ENCODE assay signal across 16 mouse cellular contexts in genomic region chr10:56599923-56600322, GRCm38 (mm10).
DNase-seq lines count a peak whose midpoint lies in the region; ATAC-seq and TF ChIP-seq lines count a peak whose summit lies in the region.
"Had no signal": no experiment of that assay in that cellular context is flagged by ENCODE, and none has a peak within 500 bp of the region (broad histone marks: within the 10 kb centered on the region; RNA-seq: fewer than 3 reads in every experiment).

No protein-coding gene starts in this region.

- DNase-seq in adrenal gland, adult (ENCODE audit: inconsistent age in 2 of 2, low spot score in 1 of 2), result peak; percentile 12 to 33
- no peak for DNase-seq in adrenal gland, adult 18-20 months (ENCODE audit: low spot score in 2 of 2)
- no peak for DNase-seq in heart, postnatal 0 days (ENCODE audit: low spot score)
- DNase-seq in heart, postnatal 36 days, result no peak
- peak; percentile 19 for DNase-seq in heart, postnatal 25 days (ENCODE audit: low spot score)
- peak; percentile 11 to 24 for DNase-seq in kidney, postnatal 4 days
- no peak for DNase-seq in urinary bladder, postnatal 10 days (ENCODE audit: low spot score)
- DNase-seq: adrenal gland, adult 8-10 months; cerebellum, postnatal 25 days had no signal

- no peaks in the 10 kb centered on the region for H3K9me3 ChIP-seq in heart, postnatal 0 days (replicated peaks; ENCODE audit: control insufficient read depth, low read length)
- no peaks in the 10 kb centered on the region for H3K9me3 ChIP-seq in hindbrain, embryonic 12.5 days (replicated peaks)
- H3K9me3 ChIP-seq: embryonic facial prominence, embryonic 12.5 days; forebrain, embryonic 10.5 days; heart, embryonic 13.5 days; lung, embryonic 15.5 days had no signal

- H3K4me2 ChIP-seq in heart, postnatal 0 days (ENCODE audit: low read depth, low read length), result no peak overlapping the region
- H3K4me2 ChIP-seq in hindbrain, embryonic 12.5 days (replicated peaks), result no peak overlapping the region
- H3K4me2 ChIP-seq: embryonic facial prominence, embryonic 12.5 days; heart, embryonic 13.5 days; lung, embryonic 15.5 days; midbrain, embryonic 11.5 days had no signal

- no peak overlapping the region for H3K9ac ChIP-seq in heart, postnatal 0 days (replicated peaks; ENCODE audit: low read depth, low read length)
- no peak overlapping the region for H3K9ac ChIP-seq in hindbrain, embryonic 12.5 days
- H3K9ac ChIP-seq: embryonic facial prominence, embryonic 12.5 days; heart, embryonic 13.5 days; lung, embryonic 15.5 days had no signal

- 0 out of 2 replicates have a peak, but pooled peaks have one; percentile 43 for TF ChIP-seq EP300 in heart, postnatal 0 days (IDR thresholded peaks at IDR 0.05; ENCODE audit: low read depth)

- TF ChIP-seq CTCF in heart, postnatal 0 days (IDR thresholded peaks at IDR 0.05; ENCODE audit: low read depth), result 0 out of 2 replicates have a peak, but pooled peaks have one; percentile 8

- no peaks in the 10 kb centered on the region for H3K27me3 ChIP-seq in heart, postnatal 0 days (ENCODE audit: control insufficient read depth, insufficient read depth, low read length)
- no peaks in the 10 kb centered on the region for H3K27me3 ChIP-seq in hindbrain, embryonic 12.5 days
- H3K27me3 ChIP-seq: embryonic facial prominence, embryonic 12.5 days; heart, embryonic 13.5 days; lung, embryonic 15.5 days had no signal

- no peak for ATAC-seq in heart, postnatal 0 days (ENCODE audit: insufficient read depth, low read depth)
- no peak for ATAC-seq in hindbrain, embryonic 12.5 days (ENCODE audit: low FRiP score)
- ATAC-seq: hindbrain, embryonic 16.5 days had no signal

- 0 out of 2 replicates have a peak, but pooled peaks cover 10% of the 10 kb centered on the region for H3K4me1 ChIP-seq in heart, postnatal 0 days (ENCODE audit: control insufficient read depth, insufficient read depth)
- no peaks in the 10 kb centered on the region for H3K4me1 ChIP-seq in hindbrain, embryonic 12.5 days
- H3K4me1 ChIP-seq: embryonic facial prominence, embryonic 12.5 days; forebrain, embryonic 10.5 days; lung, embryonic 15.5 days had no signal

- no peak overlapping the region for H3K4me3 ChIP-seq in heart, postnatal 0 days (ENCODE audit: low read depth, low read length)
- no peak overlapping the region for H3K4me3 ChIP-seq in hindbrain, embryonic 12.5 days
- H3K4me3 ChIP-seq: embryonic facial prominence, embryonic 12.5 days; forebrain, embryonic 10.5 days; heart, embryonic 13.5 days; lung, embryonic 15.5 days had no signal

- 57% methylated on average over 4 of the region's 4 CpGs for WGBS in heart, postnatal 0 days
- WGBS in hindbrain, embryonic 12.5 days, result 74% methylated on average over 4 of the region's 4 CpGs

- peak overlapping the region; percentile 36 for H3K27ac ChIP-seq in heart, postnatal 0 days (ENCODE audit: low read depth)
- no peak overlapping the region for H3K27ac ChIP-seq in hindbrain, embryonic 12.5 days
- H3K27ac ChIP-seq: embryonic facial prominence, embryonic 12.5 days; forebrain, embryonic 10.5 days; heart, embryonic 13.5 days; lung, embryonic 15.5 days had no signal

- H3K36me3 ChIP-seq in heart, postnatal 0 days (replicated peaks; ENCODE audit: control insufficient read depth, insufficient read depth, low read length), result no peaks in the 10 kb centered on the region
- no peaks in the 10 kb centered on the region for H3K36me3 ChIP-seq in hindbrain, embryonic 12.5 days
- H3K36me3 ChIP-seq: embryonic facial prominence, embryonic 12.5 days; forebrain, embryonic 10.5 days; heart, embryonic 13.5 days; lung, embryonic 15.5 days had no signal

- intact Hi-C loops in heart, postnatal 36 days (cut with DNase I), result loop anchor here (1.0 to 10.0 kb wide), 5 partner anchors 85 to 405 kb away; no protein-coding TSS in a partner anchor
- intact Hi-C loops in heart, postnatal 25 days (cut with DNase I), result loop anchor here (2.0 to 10.0 kb wide), 5 partner anchors 77 to 405 kb away; no protein-coding TSS in a partner anchor

Comparison
In these comparisons a context has a peak if more than half of its experiments do, and no peak if none do; other contexts are left out.
1. DNase-seq: peak in adrenal gland, adult (2 of 2), heart, postnatal 25 days (single experiment) and kidney, postnatal 4 days (2 of 2); none in adrenal gland, adult 18-20 months (0 of 2), heart, postnatal 0 days (single experiment), heart, postnatal 36 days (0 of 2) and urinary bladder, postnatal 10 days (single experiment).